Mouse (Mus musculus) limb, embryonic 12.5 days (tissue): ENCODE data around the gene Sema7a. TPM values are rescaled to one million over a fixed set of nuclear protein-coding genes. Genes with fewer than 3 reads are reported as not detected.

Experiments used
- ATAC-seq: fragments of 200-750 bp; cut with Nextera tagmentation; 2 replicates; pipeline ENCODE4 v1.8.0; 2017; ENCODE audit warnings: low read depth, moderate TSS enrichment; ENCODE audit not compliant: insufficient number of reproducible peaks, insufficient read depth, low FRiP score, low TSS enrichment
- H3K27ac ChIP-seq: fragments of 300-500 bp; sonication (generic); 2 replicates; pipeline ENCODE4 v1.5.1; 2016; ENCODE audit warnings: mild to moderate bottlenecking, moderate library complexity
- H3K27me3 ChIP-seq: fragments of 300-500 bp; sonication (generic); 2 replicates; pipeline ENCODE4 v1.6.1; 2016; ENCODE audit warnings: mild to moderate bottlenecking, moderate library complexity
- H3K36me3 ChIP-seq: fragments of 300-500 bp; sonication (generic); 2 replicates; pipeline ENCODE4 v1.6.1; 2016; ENCODE audit warnings: mild to moderate bottlenecking, moderate library complexity
- H3K4me1 ChIP-seq: fragments of 300-500 bp; sonication (generic); replicated peaks from 2 replicates; pipeline ENCODE4 v1.6.1; 2016
- H3K4me2 ChIP-seq: fragments of 300-500 bp; sonication (generic); 2 replicates; pipeline ENCODE4 v1.6.1; 2016; ENCODE audit warnings: mild to moderate bottlenecking, moderate library complexity
- H3K4me3 ChIP-seq: fragments of 300-500 bp; sonication (generic); replicated peaks from 2 replicates; pipeline ENCODE4 v1.5.1; 2016; ENCODE audit warnings: mild to moderate bottlenecking
- H3K9ac ChIP-seq: fragments of 300-500 bp; sonication (generic); replicated peaks from 2 replicates; pipeline ENCODE4 v1.6.1; 2016; ENCODE audit warnings: mild to moderate bottlenecking, moderate library complexity
- H3K9me3 ChIP-seq: fragments of 300-500 bp; sonication (generic); 2 replicates; pipeline ENCODE4 v1.6.1; 2016; ENCODE audit warnings: mild to moderate bottlenecking, moderate library complexity
- WGBS: fragments of 180-500 bp; shearing (Covaris S2); methylation state at CpG from one replicate; pipeline ENCODE4 v1.1.7; 2016; 5-methylcytosine and 5-hydroxymethylcytosine counted together
- polyA plus RNA-seq: library from polyadenylated mRNA; unstranded; fragments of >200 nt; fragmentation: Nextera tagmentation; extraction: Ambion mirVana; gene quantifications from 2 replicates; pipeline ENCODE4 v1.2.1, GENCODE M21; 2016

The Sema7a gene
- polyA plus RNA-seq, 1 experiment from 2014 or later: 0.99 TPM

DNA sequence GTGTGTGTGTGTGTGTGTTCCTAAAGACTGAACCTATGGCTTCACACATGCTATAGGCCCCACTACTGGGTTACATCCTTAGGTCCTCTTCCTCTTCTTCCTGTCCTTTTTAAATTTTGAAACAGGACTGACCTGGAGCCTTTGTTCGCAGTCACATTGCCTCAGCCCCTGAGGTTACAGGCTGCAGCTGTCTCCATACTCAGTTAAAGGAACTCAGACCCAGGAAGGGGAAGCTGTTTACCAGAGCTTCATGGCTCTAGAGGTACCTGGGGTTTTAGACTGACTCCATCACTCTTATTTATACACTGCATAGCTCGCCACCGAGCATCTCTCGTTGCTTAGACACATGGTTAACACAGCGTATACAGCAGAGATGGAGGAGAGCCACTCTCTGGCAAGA, 31.5 kb downstream of the Sema7a start:
- Histone ChIP-seq H3K4me2 (no peak overlapping the region), H3K9me3 (no peaks in the 10 kb centered on the region), H3K36me3 (no peaks in the 10 kb centered on the region), H3K9ac (no peak overlapping the region), H3K27me3 (no peaks in the 10 kb centered on the region), H3K27ac (no peak overlapping the region), H3K4me1 (peaks cover 43% of the 10 kb centered on the region), H3K4me3 (no peak overlapping the region)
- 85% methylated on average over 5 of the region's 5 CpGs for WGBS
- no peak for ATAC-seq

DNA sequence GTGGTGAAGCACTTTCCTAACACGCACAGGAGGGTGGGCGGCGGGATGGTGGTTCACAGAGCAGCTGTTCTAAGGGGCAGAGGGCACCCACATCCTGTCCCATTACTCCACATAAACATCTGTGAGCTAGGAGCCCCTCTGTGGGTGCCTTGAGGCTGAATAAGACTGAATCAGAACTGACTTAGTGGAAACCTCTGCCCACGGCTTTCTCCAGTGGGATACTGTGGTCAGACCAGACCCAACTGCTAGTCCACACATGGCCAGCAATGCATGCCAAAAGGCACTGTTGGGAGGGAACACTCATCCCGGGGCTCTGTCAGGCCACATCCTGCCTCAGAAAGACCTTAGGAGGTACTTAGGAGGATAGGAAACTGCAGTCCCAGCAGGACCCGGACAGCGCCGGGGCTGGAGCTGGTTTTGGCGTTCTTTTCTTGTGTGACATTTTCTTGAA, 32.3 kb downstream of the Sema7a start:
- no peaks in the 10 kb centered on the region for H3K27me3 ChIP-seq
- H3K9ac ChIP-seq: 0 out of 2 replicates have a peak overlapping the region, but pooled peaks have one; percentile 28
- H3K27ac ChIP-seq: peak overlapping the region; percentile 84
- ATAC-seq: no peak
- no peaks in the 10 kb centered on the region for H3K9me3 ChIP-seq
- 61% methylated on average over 9 of the region's 9 CpGs for WGBS
- H3K4me1 ChIP-seq: peaks cover 43% of the 10 kb centered on the region
- no peaks in the 10 kb centered on the region for H3K36me3 ChIP-seq
- no peak overlapping the region for H3K4me3 ChIP-seq
- no peak overlapping the region for H3K4me2 ChIP-seq

DNA sequence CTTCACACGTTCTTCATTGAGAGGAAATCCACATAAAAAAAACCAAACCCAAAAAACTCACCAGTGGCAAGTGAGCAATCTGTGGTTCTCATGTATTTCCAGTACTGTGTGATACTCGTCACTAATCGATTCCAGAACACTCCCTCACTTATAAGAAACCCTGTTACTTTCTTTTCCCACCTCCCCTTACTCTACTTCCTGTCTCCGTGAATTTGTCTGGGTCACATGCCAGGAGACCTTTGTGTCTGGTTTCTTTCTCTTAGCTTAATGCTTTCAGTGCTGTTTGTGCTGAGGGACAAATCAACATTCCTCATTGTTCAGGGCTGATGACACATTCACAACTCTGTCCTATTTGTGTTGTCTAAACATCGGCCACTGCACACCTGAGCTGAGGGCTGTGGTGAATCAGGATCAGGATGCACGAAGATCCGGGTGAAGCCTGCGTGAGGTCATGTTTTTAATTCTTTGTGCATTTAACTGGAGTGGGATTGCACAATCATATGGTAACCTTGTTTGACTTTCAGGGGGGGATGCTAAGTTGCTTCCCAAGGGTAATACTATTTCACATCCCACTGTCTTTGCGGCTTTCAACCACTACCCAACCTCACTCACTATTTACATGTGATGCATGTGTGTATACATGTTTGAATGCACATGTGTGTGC, 33.0 kb downstream of the Sema7a start:
- no peaks in the 10 kb centered on the region for H3K27me3 ChIP-seq
- H3K4me2 ChIP-seq: no peak overlapping the region
- 0 out of 2 replicates have a peak, but pooled peaks have one; percentile 54 for ATAC-seq
- peak overlapping the region; percentile 84 for H3K27ac ChIP-seq
- no peaks in the 10 kb centered on the region for H3K9me3 ChIP-seq
- H3K4me3 ChIP-seq: no peak overlapping the region
- no peaks in the 10 kb centered on the region for H3K36me3 ChIP-seq
- H3K9ac ChIP-seq: no peak overlapping the region
- peaks cover 43% of the 10 kb centered on the region for H3K4me1 ChIP-seq
- 42% methylated on average over 9 of the region's 9 CpGs for WGBS

DNA sequence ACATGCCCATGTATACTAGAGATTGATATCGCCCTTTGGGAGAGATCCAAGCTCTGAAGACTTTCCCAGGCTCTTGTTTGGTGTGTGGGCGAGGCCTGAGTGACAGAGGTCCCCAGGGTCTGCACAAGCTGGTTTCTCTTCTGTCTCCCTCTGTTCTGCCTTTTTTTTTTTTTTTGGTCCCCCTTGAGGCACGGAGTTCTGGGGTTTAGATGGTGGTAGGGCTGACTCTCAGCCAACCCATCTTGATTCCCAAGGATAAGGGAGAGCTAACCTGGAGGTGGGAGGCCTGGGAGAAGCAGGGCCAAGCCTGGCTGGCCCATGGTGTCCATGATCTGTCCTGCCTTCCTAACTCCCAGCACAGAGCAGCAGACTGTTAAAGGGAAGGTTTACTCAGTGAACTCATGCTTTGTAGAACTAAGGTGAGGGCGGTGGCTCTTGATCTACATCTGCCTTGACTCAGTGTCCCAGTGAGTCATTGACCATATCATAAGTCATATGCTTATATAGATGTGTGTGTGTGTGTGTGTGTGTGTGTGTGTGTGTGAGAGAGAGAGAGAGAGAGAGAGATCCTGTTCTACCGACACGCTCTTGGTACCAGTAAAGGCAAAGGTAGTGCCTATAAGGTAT, 33.6 kb downstream of the Sema7a start:
- Histone ChIP-seq H3K4me1 (peaks cover 43% of the 10 kb centered on the region), H3K4me2 (no peak overlapping the region), H3K27me3 (no peaks in the 10 kb centered on the region), H3K9me3 (no peaks in the 10 kb centered on the region), H3K9ac (no peak overlapping the region), H3K36me3 (no peaks in the 10 kb centered on the region), H3K4me3 (no peak overlapping the region), H3K27ac (0 out of 2 replicates have a peak overlapping the region, but pooled peaks have one; percentile 84)
- ATAC-seq: no peak
- 78% methylated on average over 6 of the region's 6 CpGs for WGBS

GRCm38 (mm10) chr9:57974221-57974620, 34.3 kb downstream of the Sema7a start:
- WGBS: 31% methylated on average over 5 of the region's 5 CpGs
- peaks cover 43% of the 10 kb centered on the region for H3K4me1 ChIP-seq
- H3K27me3 ChIP-seq: no peaks in the 10 kb centered on the region
- no peaks in the 10 kb centered on the region for H3K36me3 ChIP-seq
- no peaks in the 10 kb centered on the region for H3K9me3 ChIP-seq
- no peak overlapping the region for H3K4me3 ChIP-seq
- H3K27ac ChIP-seq: 0 out of 2 replicates have a peak overlapping the region, but pooled peaks have one; percentile 7
- ATAC-seq: no peak
- H3K4me2 ChIP-seq: no peak overlapping the region
- H3K9ac ChIP-seq: no peak overlapping the region

- H3K4me2 ChIP-seq: no peak overlapping the region
- 78% methylated on average over 5 of the region's 5 CpGs for WGBS
- H3K4me1 ChIP-seq: peaks cover 34% of the 10 kb centered on the region
- H3K27me3 ChIP-seq: no peaks in the 10 kb centered on the region
- no peak overlapping the region for H3K4me3 ChIP-seq
- no peaks in the 10 kb centered on the region for H3K36me3 ChIP-seq
- no peak overlapping the region for H3K27ac ChIP-seq
- no peak for ATAC-seq
- no peaks in the 10 kb centered on the region for H3K9me3 ChIP-seq
- no peak overlapping the region for H3K9ac ChIP-seq
Measured at GRCm38 (mm10) chr9:57975200-57975821, 35.4 kb downstream of the Sema7a start.

- no peak overlapping the region for H3K9ac ChIP-seq
- 83% methylated on average over 6 of the region's 6 CpGs for WGBS
- no peak overlapping the region for H3K27ac ChIP-seq
- H3K4me3 ChIP-seq: no peak overlapping the region
- H3K4me2 ChIP-seq: no peak overlapping the region
- no peaks in the 10 kb centered on the region for H3K27me3 ChIP-seq
- H3K4me1 ChIP-seq: peaks cover 16% of the 10 kb centered on the region
- no peaks in the 10 kb centered on the region for H3K9me3 ChIP-seq
- no peaks in the 10 kb centered on the region for H3K36me3 ChIP-seq
- ATAC-seq: no peak
Measured at GRCm38 (mm10) chr9:57978025-57978424, 38.1 kb downstream of the Sema7a start.

DNA sequence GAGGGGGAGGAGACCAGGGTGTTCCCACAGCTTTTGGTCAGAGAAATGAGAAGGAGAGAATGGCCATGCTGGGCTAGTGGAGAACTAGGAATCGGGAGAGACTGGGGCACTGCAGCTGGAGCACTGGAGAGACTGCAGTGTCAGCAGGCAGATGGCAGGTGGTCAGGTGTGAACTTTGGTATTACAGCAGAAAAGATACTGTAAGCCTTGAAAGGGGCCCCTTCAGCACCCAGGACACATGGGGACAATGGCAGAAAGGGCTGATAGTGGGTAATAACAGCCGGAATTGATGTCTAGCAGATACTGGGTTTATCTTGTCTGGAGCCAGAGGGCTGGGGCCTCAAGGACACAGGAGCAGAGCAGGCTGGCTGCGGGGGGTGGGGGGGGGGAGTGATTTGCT, 38.9 kb downstream of the Sema7a start:
- no peak overlapping the region for H3K4me2 ChIP-seq
- 42% methylated on average over 3 of the region's 3 CpGs for WGBS
- H3K36me3 ChIP-seq: no peaks in the 10 kb centered on the region

DNA sequence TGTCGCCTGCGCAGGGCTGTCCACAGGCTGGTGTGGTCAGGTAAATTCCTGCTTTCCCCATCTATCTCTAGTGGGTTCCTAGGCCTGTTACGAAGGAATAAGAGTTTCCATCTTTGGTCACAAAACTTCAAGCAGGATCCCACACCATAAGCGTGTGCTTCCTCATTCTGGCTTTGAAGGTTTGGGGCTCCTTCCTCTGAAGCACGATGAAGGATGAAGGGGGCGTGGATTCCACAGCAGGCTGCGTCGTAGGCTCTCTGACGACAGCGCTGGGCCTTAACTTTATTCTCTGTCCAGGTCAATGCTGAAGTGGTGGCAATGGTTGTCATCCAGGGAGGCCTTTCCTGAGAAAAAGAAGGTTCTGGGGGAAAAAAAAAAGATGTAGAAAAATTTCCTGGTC, 40.7 kb downstream of the Sema7a start:
- no peak for ATAC-seq
- Histone ChIP-seq H3K9ac (no peak overlapping the region), H3K27ac (no peak overlapping the region), H3K4me3 (no peak overlapping the region), H3K27me3 (no peaks in the 10 kb centered on the region), H3K9me3 (no peaks in the 10 kb centered on the region), H3K4me1 (no peaks in the 10 kb centered on the region), H3K4me2 (no peak overlapping the region), H3K36me3 (no peaks in the 10 kb centered on the region)
- WGBS: 82% methylated on average over 10 of the region's 10 CpGs

More for the DNA sequence above, 38.9 kb downstream of the Sema7a start:
- no peak overlapping the region for H3K27ac ChIP-seq
- H3K4me3 ChIP-seq: no peak overlapping the region
- 0 out of 2 replicates have a peak, but pooled peaks cover 7% of the 10 kb centered on the region for H3K4me1 ChIP-seq
- H3K27me3 ChIP-seq: no peaks in the 10 kb centered on the region
- no peak for ATAC-seq
- no peak overlapping the region for H3K9ac ChIP-seq
- no peaks in the 10 kb centered on the region for H3K9me3 ChIP-seq

DNA sequence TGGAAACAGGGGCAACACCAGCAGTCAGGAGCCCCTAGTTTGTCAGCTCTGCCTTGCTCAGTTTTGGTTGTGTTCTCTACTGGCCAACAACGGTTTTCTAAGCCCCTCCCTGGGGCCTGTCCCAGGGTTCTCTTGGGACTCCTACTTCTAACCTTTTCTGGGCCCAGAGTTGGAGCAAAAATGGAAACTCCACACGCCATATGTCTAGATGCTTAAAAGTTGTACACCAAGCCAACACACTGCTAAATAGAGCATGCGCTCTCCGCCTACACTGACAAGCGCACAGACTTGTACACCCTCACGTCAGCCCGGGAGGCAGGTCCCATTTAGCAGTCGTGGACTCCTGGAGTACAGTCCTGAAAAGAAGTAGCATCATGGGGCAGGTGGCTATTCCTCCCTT, 45.4 kb downstream of the Sema7a start:
- 93% methylated on average over 8 of the region's 8 CpGs for WGBS
- no peak for ATAC-seq
- peaks cover 3% of the 10 kb centered on the region; the same call in 1 of the 2 replicates for H3K27me3 ChIP-seq

GRCm38 (mm10) chr9:57986293-57986692, 46.4 kb downstream of the Sema7a start:
- no peaks in the 10 kb centered on the region for H3K36me3 ChIP-seq
- H3K27me3 ChIP-seq: peaks cover 3% of the 10 kb centered on the region; the same call in 1 of the 2 replicates
- WGBS: 69% methylated on average over 7 of the region's 7 CpGs
- H3K9me3 ChIP-seq: no peaks in the 10 kb centered on the region
- H3K9ac ChIP-seq: no peak overlapping the region
- H3K4me1 ChIP-seq: 0 out of 2 replicates have a peak, but pooled peaks cover 3% of the 10 kb centered on the region
- ATAC-seq: no peak
- H3K4me2 ChIP-seq: no peak overlapping the region
- H3K4me3 ChIP-seq: no peak overlapping the region
- H3K27ac ChIP-seq: no peak overlapping the region

More for the DNA sequence above, 45.4 kb downstream of the Sema7a start:
- Histone ChIP-seq H3K9me3 (no peaks in the 10 kb centered on the region), H3K27ac (no peak overlapping the region), H3K36me3 (no peaks in the 10 kb centered on the region), H3K4me1 (0 out of 2 replicates have a peak, but pooled peaks cover 3% of the 10 kb centered on the region), H3K4me3 (no peak overlapping the region), H3K9ac (no peak overlapping the region), H3K4me2 (no peak overlapping the region)
